Mouse (Mus musculus): ENCODE results near the gene Cd99l2. TPM values are rescaled to one million over a fixed set of nuclear protein-coding genes. Genes with fewer than 3 reads are reported as not detected.
A peak's percentile ranks its signal among the peaks of the same experiment; 100 is the strongest.

Cd99l2 gene
- polyA plus RNA-seq, 2 experiments = 28.2 to 30.6 TPM

GRCm38 (mm10) chrX:71434448-71434847, 58.2 kb downstream of the Cd99l2 start:
- ATAC-seq (ENCODE audit: low FRiP score, low read depth) = no peak
- DNase-seq (ENCODE audit: low spot score) = no peak
- no peaks in the 10 kb centered on the region for H3K4me1 ChIP-seq (ENCODE audit: control insufficient read depth, insufficient read depth, low read length)
- H3K9ac ChIP-seq (ENCODE audit: low read depth, low read length, severe bottlenecking) = no peak overlapping the region
- no peak overlapping the region for H3K4me3 ChIP-seq (replicated peaks; ENCODE audit: low read length)
- H3K27me3 ChIP-seq (ENCODE audit: control insufficient read depth, insufficient read depth, low read length) = no peaks in the 10 kb centered on the region
- no peaks in the 10 kb centered on the region for H3K36me3 ChIP-seq (ENCODE audit: control insufficient read depth, insufficient read depth, low read length)
- no peak overlapping the region for H3K4me2 ChIP-seq (replicated peaks; ENCODE audit: low read depth, low read length, severe bottlenecking)
- no peak for TF ChIP-seq POLR2A (IDR thresholded peaks at IDR 0.05; ENCODE audit: borderline replicate concordance, extremely low read depth, insufficient read depth, insufficient read length)
- 81% methylated on average over 1 of the region's 1 CpGs for WGBS
- no peaks in the 10 kb centered on the region for H3K9me3 ChIP-seq (ENCODE audit: control insufficient read depth, low read length)
- H3K27ac ChIP-seq (replicated peaks; ENCODE audit: low read depth, low read length) = no peak overlapping the region

GRCm38 (mm10) chrX:71430900-71431299, 61.7 kb downstream of the Cd99l2 start:
- Histone ChIP-seq H3K4me2 (replicated peaks; ENCODE audit: low read depth, low read length, severe bottlenecking) (no peak overlapping the region), H3K9me3 (ENCODE audit: control insufficient read depth, low read length) (no peaks in the 10 kb centered on the region), H3K36me3 (ENCODE audit: control insufficient read depth, insufficient read depth, low read length) (no peaks in the 10 kb centered on the region), H3K4me3 (replicated peaks; ENCODE audit: low read length) (no peak overlapping the region), H3K27me3 (ENCODE audit: control insufficient read depth, insufficient read depth, low read length) (no peaks in the 10 kb centered on the region), H3K9ac (ENCODE audit: low read depth, low read length, severe bottlenecking) (no peak overlapping the region), H3K4me1 (ENCODE audit: control insufficient read depth, insufficient read depth, low read length) (no peaks in the 10 kb centered on the region), H3K27ac (replicated peaks; ENCODE audit: low read depth, low read length) (no peak overlapping the region)
- no peak for ATAC-seq (ENCODE audit: low FRiP score, low read depth)
- WGBS = 84% methylated on average over 5 of the region's 5 CpGs
- TF ChIP-seq POLR2A (IDR thresholded peaks at IDR 0.05; ENCODE audit: borderline replicate concordance, extremely low read depth, insufficient read depth, insufficient read length) = no peak
- DNase-seq (ENCODE audit: low spot score) = no peak

- Histone ChIP-seq H3K9me3 (ENCODE audit: control insufficient read depth, low read length) (no peaks in the 10 kb centered on the region), H3K9ac (ENCODE audit: low read depth, low read length, severe bottlenecking) (no peak overlapping the region), H3K27ac (replicated peaks; ENCODE audit: low read depth, low read length) (no peak overlapping the region), H3K36me3 (ENCODE audit: control insufficient read depth, insufficient read depth, low read length) (0 out of 2 replicates have a peak, but pooled peaks cover 5% of the 10 kb centered on the region), H3K4me2 (replicated peaks; ENCODE audit: low read depth, low read length, severe bottlenecking) (no peak overlapping the region), H3K27me3 (ENCODE audit: control insufficient read depth, insufficient read depth, low read length) (no peaks in the 10 kb centered on the region), H3K4me1 (ENCODE audit: control insufficient read depth, insufficient read depth, low read length) (no peaks in the 10 kb centered on the region), H3K4me3 (replicated peaks; ENCODE audit: low read length) (no peak overlapping the region)
- no peak for DNase-seq (ENCODE audit: low spot score)
- no peak for TF ChIP-seq POLR2A (IDR thresholded peaks at IDR 0.05; ENCODE audit: borderline replicate concordance, extremely low read depth, insufficient read depth, insufficient read length)
- no peak for ATAC-seq (ENCODE audit: low FRiP score, low read depth)
These were observed 65.2 kb downstream of the Cd99l2 start for GRCm38 (mm10) chrX:71427491-71427890.

GRCm38 (mm10) chrX:71425746-71426519, 66.7 kb downstream of the Cd99l2 start:
- Histone ChIP-seq H3K9ac (ENCODE audit: low read depth, low read length, severe bottlenecking) (no peak overlapping the region), H3K4me1 (ENCODE audit: control insufficient read depth, insufficient read depth, low read length) (no peaks in the 10 kb centered on the region), H3K4me2 (replicated peaks; ENCODE audit: low read depth, low read length, severe bottlenecking) (no peak overlapping the region), H3K27ac (replicated peaks; ENCODE audit: low read depth, low read length) (no peak overlapping the region), H3K27me3 (ENCODE audit: control insufficient read depth, insufficient read depth, low read length) (no peaks in the 10 kb centered on the region), H3K9me3 (ENCODE audit: control insufficient read depth, low read length) (no peaks in the 10 kb centered on the region), H3K36me3 (ENCODE audit: control insufficient read depth, insufficient read depth, low read length) (0 out of 2 replicates have a peak, but pooled peaks cover 5% of the 10 kb centered on the region), H3K4me3 (replicated peaks; ENCODE audit: low read length) (no peak overlapping the region)
- DNase-seq (ENCODE audit: low spot score) (peak; percentile 71), ATAC-seq (ENCODE audit: low FRiP score, low read depth) (peak; percentile 53; the same call in 1 of the 2 replicates)
- WGBS = 49% methylated on average over 9 of the region's 9 CpGs
- TF ChIP-seq POLR2A (IDR thresholded peaks at IDR 0.05; ENCODE audit: borderline replicate concordance, extremely low read depth, insufficient read depth, insufficient read length) = no peak

- no peaks in the 10 kb centered on the region for H3K4me1 ChIP-seq (ENCODE audit: control insufficient read depth, insufficient read depth, low read length)
- H3K4me2 ChIP-seq (replicated peaks; ENCODE audit: low read depth, low read length, severe bottlenecking) = no peak overlapping the region
- ATAC-seq (ENCODE audit: low FRiP score, low read depth) = no peak
- DNase-seq (ENCODE audit: low spot score) = no peak
- 0 out of 2 replicates have a peak, but pooled peaks cover 5% of the 10 kb centered on the region for H3K36me3 ChIP-seq (ENCODE audit: control insufficient read depth, insufficient read depth, low read length)
- no peak overlapping the region for H3K9ac ChIP-seq (ENCODE audit: low read depth, low read length, severe bottlenecking)
- WGBS = 68% methylated on average over 1 of the region's 1 CpGs
- no peak overlapping the region for H3K4me3 ChIP-seq (replicated peaks; ENCODE audit: low read length)
- H3K9me3 ChIP-seq (ENCODE audit: control insufficient read depth, low read length) = no peaks in the 10 kb centered on the region
- no peak overlapping the region for H3K27ac ChIP-seq (replicated peaks; ENCODE audit: low read depth, low read length)
- no peak for TF ChIP-seq POLR2A (IDR thresholded peaks at IDR 0.05; ENCODE audit: borderline replicate concordance, extremely low read depth, insufficient read depth, insufficient read length)
- H3K27me3 ChIP-seq (ENCODE audit: control insufficient read depth, insufficient read depth, low read length) = no peaks in the 10 kb centered on the region
These were observed 67.8 kb downstream of the Cd99l2 start for GRCm38 (mm10) chrX:71424852-71425251.
